Mouse (Mus musculus) left cerebral cortex, postnatal 14 days (tissue): ENCODE data around the gene Tsga10ip. TPM values are rescaled to one million over a fixed set of nuclear protein-coding genes. Genes with fewer than 3 reads are reported as not detected.
"Not testable (repeated sequence)": the region's sequence is repeated elsewhere in the genome, so short reads cannot be mapped to it uniquely, and the experiment has no call there.

Experiments used
- DNase-seq, 2 experiments: peaks; one replicate each; pipeline ENCODE4 v3.0.0; 2021 to 2022; ENCODE audit warnings: low spot score in 2 of 2, mixed read lengths in 1 of 2
- intact Hi-C: fragments of 180-260 bp; cut with DNase I; formaldehyde crosslinking; loops from one replicate; pipeline ENCODE4 v1.15.1; 2025
- total RNA-seq, 2 experiments: library from RNA; stranded (reverse); gene quantifications; 2 replicates each; pipeline ENCODE4 v1.2.3; 2021

Gene Tsga10ip
- total RNA-seq, 2 experiments from 2014 or later, result 0.29 TPM; not detected in 1

DNA sequence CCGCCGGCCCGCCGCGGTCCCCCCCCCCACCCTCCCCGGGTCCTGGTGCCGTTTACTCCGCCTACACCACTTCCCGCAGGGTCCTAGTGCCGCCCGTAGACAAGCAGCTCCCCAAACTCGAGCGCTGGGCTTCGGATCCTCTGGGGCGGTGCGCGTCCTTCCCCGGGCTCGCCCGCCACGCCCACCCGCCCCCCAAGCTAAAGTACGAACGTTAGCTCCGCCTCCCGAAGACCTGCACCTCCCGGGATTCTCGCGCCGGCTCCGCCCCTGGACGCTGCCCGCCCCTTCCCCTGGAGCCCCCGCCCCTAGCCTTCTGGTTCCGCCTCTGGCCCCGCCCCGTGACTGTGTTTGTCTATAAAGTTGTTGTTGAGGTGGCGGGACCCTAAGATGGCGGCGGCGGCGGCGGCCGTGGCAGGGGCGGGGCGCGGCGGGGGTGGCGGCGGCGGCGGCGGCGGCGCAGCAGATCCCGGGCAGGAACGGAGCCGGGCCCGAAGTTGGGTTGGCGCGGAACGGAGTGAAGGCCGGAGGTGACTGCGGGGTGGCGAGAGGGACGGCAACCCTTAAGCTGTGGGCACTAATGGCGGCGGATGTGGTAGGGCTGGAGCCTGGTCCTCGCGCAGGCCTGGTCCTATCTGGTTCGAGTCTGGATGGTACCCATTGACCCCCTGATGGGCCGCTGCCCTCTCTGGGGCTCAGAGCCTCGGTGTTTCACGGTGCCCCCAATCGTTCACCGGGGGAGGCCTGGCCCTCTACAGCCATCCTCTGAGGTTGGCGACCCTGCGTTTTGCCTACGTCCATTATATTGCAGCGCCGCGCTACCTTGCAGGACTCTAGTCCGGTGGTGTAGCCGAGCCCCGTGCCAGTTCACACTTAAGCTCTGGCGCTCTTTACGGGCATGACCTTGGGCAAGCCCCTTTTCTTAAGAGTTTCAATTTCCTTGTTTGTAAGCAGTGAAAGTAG lies 22.7 kb upstream of the Tsga10ip start, which contains the start of the genes Drap1 and AI837181:
Drap1 (minus strand) TSS at position 198 of the 960 bp plus-strand sequence.
AI837181 (plus strand) TSS at position 363 of the 960 bp plus-strand sequence.
- intact Hi-C loops, result no loop called here
- DNase-seq, result peak; percentile 93 to 95

DNA sequence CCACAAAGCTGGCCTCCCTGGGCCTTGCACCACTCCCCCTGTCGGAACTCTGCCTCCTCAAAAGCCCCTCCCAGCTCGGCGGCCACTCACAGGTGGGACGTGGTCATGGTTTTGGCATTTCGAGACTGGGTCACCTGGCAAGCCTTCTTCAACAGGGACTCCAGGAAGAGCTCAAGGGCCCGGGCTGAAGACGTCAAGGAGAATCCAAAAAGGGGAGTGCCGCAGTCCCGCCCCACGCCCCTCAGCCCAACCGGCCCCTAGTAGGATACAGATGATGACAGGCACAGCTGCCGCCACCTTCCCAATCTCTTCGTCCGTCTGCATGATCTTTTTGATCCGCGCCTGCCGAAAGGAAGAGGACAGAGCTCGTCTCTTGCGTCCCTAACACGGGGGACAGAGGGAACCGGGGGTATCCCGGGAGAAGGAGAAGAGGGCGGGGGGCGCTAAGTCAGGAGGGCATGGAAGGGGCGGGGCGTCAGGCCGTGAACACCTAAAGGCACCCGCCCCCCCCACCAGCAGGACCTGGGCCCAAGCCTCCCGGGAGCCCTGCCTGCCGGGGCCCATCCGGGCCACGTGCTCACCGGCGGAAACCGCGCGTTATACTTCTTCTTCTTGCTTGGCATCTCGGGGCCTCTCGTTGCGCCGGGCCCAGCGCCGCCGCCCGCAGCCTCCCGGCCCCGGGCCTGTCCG lies 21.9 kb upstream of the Tsga10ip start:
- DNase-seq, result no peak
- intact Hi-C loops, result no loop called here

DNA sequence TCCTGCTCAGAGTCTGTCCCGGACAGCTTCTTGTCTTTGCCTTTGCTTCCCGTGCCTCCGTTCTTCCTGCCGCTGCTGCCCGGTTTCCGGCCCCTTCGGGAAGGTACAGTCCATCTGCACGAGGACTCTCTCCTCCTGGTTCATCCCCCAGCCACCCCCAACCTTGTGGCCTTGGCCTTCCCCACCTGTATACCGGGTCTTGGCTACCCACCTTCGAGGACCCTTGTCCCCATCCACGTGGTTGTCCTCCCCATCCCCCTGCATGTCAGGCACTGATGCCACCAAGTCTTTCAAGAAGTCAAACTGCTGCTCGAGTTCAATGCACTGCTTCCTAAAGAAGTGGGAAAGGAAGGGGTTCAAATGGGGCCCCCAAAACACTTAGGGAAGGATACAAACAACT lies 21.2 kb upstream of the Tsga10ip start:
- intact Hi-C loops, result no loop called here
- DNase-seq, result no peak

GRCm38 (mm10) chr19:5422895-5423443 lies 20.6 kb upstream of the Tsga10ip start:
- no peak for DNase-seq
- intact Hi-C loops, result no loop called here

DNA sequence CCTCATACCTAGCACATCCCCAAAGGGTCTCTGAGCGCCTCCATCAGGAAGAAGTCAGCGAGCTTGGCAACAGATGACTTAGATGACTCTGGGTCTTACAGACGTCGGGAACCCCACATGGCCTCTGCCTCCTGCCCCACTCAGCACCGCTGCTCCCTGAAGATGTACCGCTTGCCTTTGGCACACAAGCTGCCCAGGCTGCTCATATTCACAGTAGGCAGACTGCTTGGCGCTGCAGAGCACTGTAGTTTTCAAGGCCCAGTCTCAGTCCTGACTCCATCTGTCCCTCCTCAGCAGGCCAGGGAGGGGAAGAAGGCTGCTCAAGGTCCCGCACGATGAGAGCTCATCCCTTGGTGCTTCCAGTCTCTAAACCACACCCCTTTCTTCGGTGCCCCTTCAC lies 19.9 kb upstream of the Tsga10ip start:
- intact Hi-C loops, result no loop called here
- no peak for DNase-seq

DNA sequence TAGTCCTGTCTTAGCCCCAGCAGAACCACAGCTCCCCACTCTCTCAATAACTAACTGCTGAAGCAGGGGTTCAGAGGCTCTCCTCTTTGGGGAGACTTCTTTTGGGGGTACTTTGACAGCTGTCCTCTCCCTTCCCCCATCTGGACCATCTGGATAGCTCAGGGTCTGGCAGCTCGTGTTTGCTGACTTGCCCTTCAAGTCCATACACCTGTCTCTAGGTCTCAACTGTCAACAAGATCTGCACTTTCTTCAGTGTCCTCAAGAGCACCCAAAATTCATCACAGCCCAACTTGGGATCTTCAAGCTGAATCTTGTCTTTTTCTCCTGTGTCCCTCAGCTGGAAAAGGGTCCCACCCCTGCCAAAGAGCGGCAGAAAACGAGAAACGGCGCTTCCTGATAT lies 19.5 kb upstream of the Tsga10ip start:
- intact Hi-C loops, result no loop called here
- DNase-seq, result no peak

DNA sequence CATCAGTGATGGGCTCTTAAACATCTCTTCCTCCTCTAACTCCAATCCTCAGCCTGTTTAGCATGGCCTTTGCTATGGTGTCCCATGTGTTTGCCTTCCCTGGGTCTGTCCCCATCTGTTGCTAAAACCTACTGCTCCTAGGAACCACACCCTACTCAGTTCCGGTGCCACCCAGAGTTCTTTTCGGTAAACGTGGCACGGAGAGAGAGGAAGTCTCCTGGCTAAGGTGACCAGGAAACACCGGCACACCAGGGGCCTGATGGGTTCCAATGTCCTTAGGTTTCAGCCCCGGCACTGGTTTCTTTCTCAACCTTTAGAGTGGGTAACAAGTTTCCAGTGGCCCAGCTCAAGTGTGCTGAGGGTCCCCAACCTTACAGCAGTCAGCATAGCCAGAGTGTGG lies 18.3 kb upstream of the Tsga10ip start:
- intact Hi-C loops, result no loop called here
- no peak for DNase-seq

DNA sequence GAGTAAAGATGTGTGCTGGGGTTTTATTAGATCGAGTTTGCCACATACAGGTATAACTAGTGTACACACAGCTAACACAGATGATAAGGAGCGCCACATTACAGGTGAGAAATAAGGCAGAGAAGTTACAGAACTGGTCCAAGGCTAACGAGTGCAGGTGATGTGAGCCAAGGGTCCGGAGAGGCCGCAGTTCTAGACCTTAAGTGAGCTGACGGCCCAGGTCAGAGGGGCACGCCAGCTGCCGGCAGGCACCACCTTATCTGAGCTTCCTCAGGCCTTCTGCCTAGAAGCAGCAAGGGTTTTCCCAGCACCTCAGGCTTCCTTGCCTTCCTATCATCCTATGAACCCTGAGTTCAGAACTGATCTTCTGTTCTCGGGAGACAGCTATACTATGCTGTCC lies 17.3 kb upstream of the Tsga10ip start:
- intact Hi-C loops, result no loop called here
- DNase-seq, result no peak

- no peak for DNase-seq
- intact Hi-C loops, result no loop called here
Measured at GRCm38 (mm10) chr19:5418750-5419466, 16.6 kb upstream of the Tsga10ip start.

DNA sequence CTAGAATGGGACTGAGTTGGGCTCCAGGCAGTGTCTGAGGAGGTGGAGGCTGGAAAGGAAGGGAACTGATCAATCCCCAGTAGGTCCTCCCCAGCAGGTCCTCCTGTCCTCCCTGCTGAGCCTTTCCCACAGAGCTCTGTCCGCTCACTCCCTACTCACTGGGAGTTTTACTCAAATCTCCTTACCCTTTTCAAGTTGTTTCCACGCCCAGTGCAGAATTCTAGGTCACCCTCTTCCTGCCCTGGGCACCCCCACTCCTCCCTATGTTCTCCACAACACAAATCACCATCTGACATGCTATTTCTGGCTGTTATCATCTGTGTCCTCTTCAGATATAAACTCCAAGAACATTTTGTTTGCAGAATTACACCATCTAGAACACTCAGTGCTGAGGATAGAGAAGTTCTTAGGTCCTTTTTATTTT lies 12.2 kb upstream of the Tsga10ip start:
- intact Hi-C loops, result no loop called here

GRCm38 (mm10) chr19:5413840-5414239 lies 11.5 kb upstream of the Tsga10ip start:
- DNase-seq, result no peak

More for the DNA sequence above, 12.2 kb upstream of the Tsga10ip start:
- peak in 1 of 2 experiments; percentile 73 for DNase-seq

GRCm38 (mm10) chr19:5411961-5412360 lies 9.6 kb upstream of the Tsga10ip start:
- intact Hi-C loops, result no loop called here
- no peak for DNase-seq

More at GRCm38 (mm10) chr19:5413840-5414239, 11.5 kb upstream of the Tsga10ip start:
- intact Hi-C loops, result no loop called here

- intact Hi-C loops, result no loop called here
Measured at GRCm38 (mm10) chr19:5410641-5411040, 8.3 kb upstream of the Tsga10ip start.

DNA sequence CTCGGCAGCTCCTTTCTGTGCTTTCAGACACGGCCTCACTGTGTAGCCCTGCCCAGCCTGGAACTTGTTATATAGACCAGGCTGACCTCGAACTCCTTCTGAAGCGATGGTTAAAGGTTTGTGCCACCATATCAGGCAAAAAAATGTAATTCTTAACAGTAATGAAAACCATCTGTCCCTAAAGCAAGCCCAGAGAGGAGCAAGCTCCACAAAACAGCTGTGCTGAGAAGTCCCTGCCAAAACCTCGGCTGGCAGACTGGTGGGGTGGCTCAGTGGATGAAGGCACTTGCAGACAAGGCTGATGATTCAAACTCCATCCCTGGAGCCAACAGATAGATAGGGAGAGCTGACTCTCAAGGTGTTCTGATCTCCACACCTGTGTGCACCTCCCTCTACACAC lies 6.7 kb upstream of the Tsga10ip start:
- DNase-seq, result no peak
- intact Hi-C loops, result no loop called here

More at GRCm38 (mm10) chr19:5410641-5411040, 8.3 kb upstream of the Tsga10ip start:
- DNase-seq, result no peak

GRCm38 (mm10) chr19:5408057-5409001 lies 6.0 kb upstream of the Tsga10ip start:
- intact Hi-C loops, result no loop called here
- no peak for DNase-seq

GRCm38 (mm10) chr19:5407133-5407532 lies 4.8 kb upstream of the Tsga10ip start:
- intact Hi-C loops, result no loop called here
- peak; percentile 55 to 56 for DNase-seq

GRCm38 (mm10) chr19:5406531-5407126 lies 4.3 kb upstream of the Tsga10ip start:
- intact Hi-C loops, DNase-seq: not testable (repeated sequence)

DNA sequence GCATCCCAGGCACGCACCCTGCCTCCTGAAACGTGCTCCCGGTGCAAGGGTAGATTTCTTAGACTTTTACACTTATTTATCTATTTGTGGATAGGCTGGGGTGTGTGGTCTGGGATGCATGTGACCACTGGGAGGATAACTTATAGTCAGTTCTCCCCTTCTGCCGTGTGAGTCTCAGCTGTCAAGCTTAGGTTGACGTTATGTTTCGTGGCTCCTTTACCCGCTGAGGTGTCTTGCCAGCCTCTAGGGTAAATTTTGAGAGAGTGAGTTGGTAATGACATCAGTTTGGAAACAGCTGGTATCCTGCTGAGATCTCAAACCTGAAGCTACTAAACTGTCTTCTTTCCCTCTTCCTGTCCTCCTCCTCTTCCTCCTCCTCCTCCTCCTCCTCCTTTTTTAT lies 3.6 kb upstream of the Tsga10ip start:
- DNase-seq, result no peak
- intact Hi-C loops, result no loop called here
